Mouse (Mus musculus) lung, adult 2 months (tissue): ENCODE measurements around the gene Polk.

ENCODE experiments used
- CTCF ChIP-seq: fragments of 200-500 bp; IDR thresholded peaks from 2 replicates; pipeline ENCODE4 v1.5.1; 2011; ENCODE audit warnings: mild to moderate bottlenecking, low read length, control low read depth; ENCODE audit not compliant: insufficient read depth
- POLR2A ChIP-seq: fragments of 200-500 bp; IDR thresholded peaks from 2 replicates; pipeline ENCODE4 v1.6.1; 2011; ENCODE audit warnings: low read depth, mild to moderate bottlenecking, control low read depth, low read length, borderline replicate concordance; ENCODE audit errors: extremely low read depth

DNA sequence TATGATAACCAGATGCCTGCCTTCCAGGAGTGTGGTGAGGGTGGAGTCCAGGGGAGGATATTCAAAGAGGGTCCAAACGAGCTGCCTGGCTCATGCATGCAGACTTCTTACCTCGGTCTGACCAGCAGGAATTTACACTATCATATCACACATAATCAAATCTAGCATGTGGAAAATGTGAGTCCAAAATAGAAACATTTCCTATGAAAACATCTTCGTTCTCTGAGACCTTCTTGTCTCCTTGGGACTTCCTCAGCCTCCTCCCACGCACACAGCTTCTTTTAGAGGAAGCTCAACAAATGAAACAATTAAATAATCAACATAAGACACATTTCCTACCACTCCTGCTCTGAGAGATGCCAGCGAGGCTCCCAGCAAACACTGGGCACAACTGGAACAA is 30.5 kb downstream of the Polk start:
- TF ChIP-seq CTCF (no peak), POLR2A (no peak)
